Mouse (Mus musculus): ENCODE measurements at regions not wholly inside any gene's neighbourhood (a gene's known extent, or its start where the extent isn't known, plus 50 kb on each side); places are given as distances from the start of the nearest gene placed in this dataset.

- no peak for TF ChIP-seq MXI1 (IDR thresholded peaks at IDR 0.05; ENCODE audit: low read depth, low read length)
- TF ChIP-seq USF1 (IDR thresholded peaks at IDR 0.05; ENCODE audit: low read depth, low read length), result no peak
- TF ChIP-seq ZNF384 (IDR thresholded peaks at IDR 0.05; ENCODE audit: low read depth, low read length), result no peak
- no peak for TF ChIP-seq ETS1 (IDR thresholded peaks at IDR 0.05; ENCODE audit: low read depth, low read length)
- TF ChIP-seq MAFK (IDR thresholded peaks at IDR 0.05; ENCODE audit: borderline replicate concordance, low read depth, low read length), result no peak
- no peak for TF ChIP-seq GABPA (IDR thresholded peaks at IDR 0.05; ENCODE audit: low read depth, low read length)
- TF ChIP-seq ZC3H11A (IDR thresholded peaks at IDR 0.05; ENCODE audit: low read depth, low read length), result no peak
- TF ChIP-seq POLR2AphosphoS5 (IDR thresholded peaks at IDR 0.05; ENCODE audit: borderline replicate concordance, low read depth, low read length), result no peak
- H3K4me3 ChIP-seq (ENCODE audit: control insufficient read depth in 1 of 2, insufficient read depth in 1 of 2, low read depth in 2 of 2, low read length in 2 of 2), result no peak overlapping the region
- no peaks in the 10 kb centered on the region for H3K9me3 ChIP-seq (replicated peaks; ENCODE audit: insufficient read depth, low read length)
- DNase-seq (ENCODE audit: low read depth, low spot score), result no peak
- no peak overlapping the region for H3K9ac ChIP-seq (ENCODE audit: control insufficient read depth, low read depth, low read length, poor library complexity, severe bottlenecking)
- H3K4me1 ChIP-seq (ENCODE audit: control insufficient read depth in 1 of 2, insufficient read depth in 2 of 2, low read length in 2 of 2), result no peaks in the 10 kb centered on the region
- no peaks in the 10 kb centered on the region for H3K79me2 ChIP-seq (ENCODE audit: control insufficient read depth, insufficient read depth, low read length, poor library complexity)
- no peak overlapping the region for H3K27ac ChIP-seq (ENCODE audit: control insufficient read depth, low read depth, low read length)
- no peaks in the 10 kb centered on the region for H3K27me3 ChIP-seq (ENCODE audit: control insufficient read depth in 1 of 2, insufficient read depth in 2 of 2, low read length in 2 of 2)
- H3K36me3 ChIP-seq (ENCODE audit: control insufficient read depth in 1 of 2, insufficient read depth in 2 of 2, low read length in 2 of 2), result no peaks in the 10 kb centered on the region
These were observed 158.5 kb upstream of the Dpt start for GRCm38 (mm10) chr1:164637901-164638462.

GRCm38 (mm10) chr1:164631679-164632078 is 164.8 kb upstream of the Dpt start:
- TF ChIP-seq KAT2A (conservative IDR thresholded peaks at IDR 0.05; ENCODE audit: low read depth, low read length) (no peak), MYB (IDR thresholded peaks at IDR 0.05; ENCODE audit: low read depth, low read length) (no peak), ZNF384 (IDR thresholded peaks at IDR 0.05; ENCODE audit: low read depth, low read length) (no peak), NRF1 (IDR thresholded peaks at IDR 0.05; ENCODE audit: insufficient read depth, low read depth, low read length, poor library complexity, severe bottlenecking) (no peak), NELFE (IDR thresholded peaks at IDR 0.05; ENCODE audit: low read depth, low read length) (no peak), TAL1 (IDR thresholded peaks at IDR 0.05; ENCODE audit: low read length) (no peak), ZKSCAN1 (IDR thresholded peaks at IDR 0.05; ENCODE audit: low read depth, low read length) (no peak), MXI1 (IDR thresholded peaks at IDR 0.05; ENCODE audit: low read depth, low read length) (no peak), JUND (IDR thresholded peaks at IDR 0.05; ENCODE audit: low read depth, low read length) (no peak), CHD2 (IDR thresholded peaks at IDR 0.05; ENCODE audit: low read length) (no peak), SIN3A (IDR thresholded peaks at IDR 0.05; ENCODE audit: low read length) (no peak), TBP (IDR thresholded peaks at IDR 0.05; ENCODE audit: low read depth, low read length) (no peak), POLR2AphosphoS2 (IDR thresholded peaks at IDR 0.05; ENCODE audit: low read length) (no peak), RCOR1 (IDR thresholded peaks at IDR 0.05; ENCODE audit: low read depth, low read length) (no peak), TCF12 (IDR thresholded peaks at IDR 0.05; ENCODE audit: low read depth, low read length) (no peak), BHLHE40 (IDR thresholded peaks at IDR 0.05; ENCODE audit: borderline replicate concordance, low read depth, low read length) (no peak), ELF1 (IDR thresholded peaks at IDR 0.05; ENCODE audit: low read depth, low read length) (no peak)
- Histone ChIP-seq H3K36me3 (ENCODE audit: control insufficient read depth in 1 of 2, insufficient read depth in 2 of 2, low read length in 2 of 2) (no peaks in the 10 kb centered on the region), H3K4me1 (ENCODE audit: control insufficient read depth in 1 of 2, insufficient read depth in 2 of 2, low read length in 2 of 2) (no peaks in the 10 kb centered on the region), H3K27me3 (ENCODE audit: control insufficient read depth in 1 of 2, insufficient read depth in 2 of 2, low read length in 2 of 2) (no peaks in the 10 kb centered on the region), H3K4me3 (ENCODE audit: control insufficient read depth in 1 of 2, insufficient read depth in 1 of 2, low read depth in 2 of 2, low read length in 2 of 2) (no peak overlapping the region), H3K79me2 (ENCODE audit: control insufficient read depth, insufficient read depth, low read length, poor library complexity) (no peaks in the 10 kb centered on the region), H3K9ac (ENCODE audit: control insufficient read depth, low read depth, low read length, poor library complexity, severe bottlenecking) (no peak overlapping the region), H3K9me3 (replicated peaks; ENCODE audit: insufficient read depth, low read length) (no peaks in the 10 kb centered on the region), H3K27ac (ENCODE audit: control insufficient read depth, low read depth, low read length) (no peak overlapping the region)
- DNase-seq (ENCODE audit: low read depth, low spot score), result no peak

Measured in MEL (cell line).